Mouse (Mus musculus) liver, embryonic 12.5 days (tissue): Measurements from ENCODE around the gene Myoz2. TPM values are rescaled to one million over a fixed set of nuclear protein-coding genes. Genes with fewer than 3 reads are reported as not detected.

ENCODE experiments used
- ATAC-seq: fragments of 200-750 bp; cut with Nextera tagmentation; 2 replicates; pipeline ENCODE4 v1.8.0; 2017; ENCODE audit warnings: moderate number of reproducible peaks, mild to moderate bottlenecking, moderate library complexity
- H3K27ac ChIP-seq: fragments of 300-500 bp; sonication (generic); 2 replicates; pipeline ENCODE4 v1.5.1; 2016; ENCODE audit warnings: mild to moderate bottlenecking
- H3K27me3 ChIP-seq: fragments of 300-500 bp; sonication (generic); replicated peaks from 2 replicates; pipeline ENCODE4 v1.6.1; 2016; ENCODE audit warnings: mild to moderate bottlenecking, moderate library complexity
- H3K36me3 ChIP-seq: fragments of 300-500 bp; sonication (generic); 2 replicates; pipeline ENCODE4 v1.6.1; 2016; ENCODE audit warnings: mild to moderate bottlenecking, moderate library complexity
- H3K4me1 ChIP-seq: fragments of 300-500 bp; sonication (generic); 2 replicates; pipeline ENCODE4 v1.6.1; 2016
- H3K4me2 ChIP-seq: fragments of 300-500 bp; sonication (generic); 2 replicates; pipeline ENCODE4 v1.6.1; 2016; ENCODE audit warnings: mild to moderate bottlenecking, moderate library complexity
- H3K4me3 ChIP-seq: fragments of 300-500 bp; sonication (generic); 2 replicates; pipeline ENCODE4 v1.5.1; 2016; ENCODE audit warnings: mild to moderate bottlenecking, moderate library complexity
- H3K9ac ChIP-seq: fragments of 300-500 bp; sonication (generic); 2 replicates; pipeline ENCODE4 v1.6.1; 2016; ENCODE audit warnings: mild to moderate bottlenecking, moderate library complexity
- H3K9me3 ChIP-seq: fragments of 300-500 bp; sonication (generic); replicated peaks from 2 replicates; pipeline ENCODE4 v1.6.1; 2016; ENCODE audit warnings: mild to moderate bottlenecking, moderate library complexity
- WGBS: fragments of 180-500 bp; shearing (Covaris S2); methylation state at CpG from one replicate; pipeline ENCODE4 v1.1.7; 2016; ENCODE audit not compliant: insufficient replicate concordance; 5-methylcytosine and 5-hydroxymethylcytosine counted together
- microRNA-seq: library from miRNA; unstranded; fragments of <30 nt; microRNA quantifications from one replicate; pipeline ENCODE4, GENCODE M21; 2017
- polyA plus RNA-seq: library from polyadenylated mRNA; unstranded; fragments of >200 nt; fragmentation: Nextera tagmentation; extraction: Ambion mirVana; gene quantifications from 2 replicates; pipeline ENCODE4 v1.2.1, GENCODE M21; 2016

The Myoz2 gene
- polyA plus RNA-seq, 1 experiment from 2014 or later: 0.15 TPM

GRCm38 (mm10) chr3:122968391-122968790, 66.4 kb downstream of the Myoz2 start:
- no peak overlapping the region for H3K27ac ChIP-seq
- WGBS: 83% methylated on average over 9 of the region's 9 CpGs
- no peak overlapping the region for H3K4me3 ChIP-seq
- no peak for ATAC-seq
- no peak overlapping the region for H3K9ac ChIP-seq
- H3K9me3 ChIP-seq: no peaks in the 10 kb centered on the region
- no peak overlapping the region for H3K4me2 ChIP-seq
- H3K36me3 ChIP-seq: peaks cover 14% of the 10 kb centered on the region
- H3K4me1 ChIP-seq: no peaks in the 10 kb centered on the region
- no peaks in the 10 kb centered on the region for H3K27me3 ChIP-seq

- no peak overlapping the region for H3K4me3 ChIP-seq
- H3K36me3 ChIP-seq: peaks cover 21% of the 10 kb centered on the region
- H3K27ac ChIP-seq: no peak overlapping the region
- WGBS: 60% methylated on average over 5 of the region's 5 CpGs
- no peaks in the 10 kb centered on the region for H3K4me1 ChIP-seq
- no peak overlapping the region for H3K4me2 ChIP-seq
- H3K9ac ChIP-seq: no peak overlapping the region
- H3K27me3 ChIP-seq: no peaks in the 10 kb centered on the region
- ATAC-seq: no peak
- H3K9me3 ChIP-seq: no peaks in the 10 kb centered on the region
Measured at GRCm38 (mm10) chr3:122964301-122964700, 70.5 kb downstream of the Myoz2 start.

Small RNA genes within 50 kb of the gene (microRNA-seq; reads per million reads assigned to microRNA genes)
- not detected for gene Gm22066

Other genes starting within 250 kb of the Myoz2 start
- 5.9 and 6.2 TPM in 2 replicates for gene Fabp2, start 139.9 kb downstream of the Myoz2 start, polyA plus RNA-seq
- gene Gm10959, start 115.7 kb downstream of the Myoz2 start, polyA plus RNA-seq: not detected in 2 replicates
- gene 1810037I17Rik, start 110.8 kb downstream of the Myoz2 start, polyA plus RNA-seq: 129 and 134 TPM in 2 replicates
- 2.2 and 2.9 TPM in 2 replicates for gene Usp53, start 50.5 kb downstream of the Myoz2 start, polyA plus RNA-seq
- gene Synpo2, start 201.1 kb upstream of the Myoz2 start, polyA plus RNA-seq: 0.89 and 0.96 TPM in 2 replicates
- 18.8 and 21.6 TPM in 2 replicates for gene Sec24d, start 232.4 kb upstream of the Myoz2 start, polyA plus RNA-seq